Mouse (Mus musculus) gastrocnemius, adult 18-20 months (tissue): ENCODE data around the gene Nelfe. TPM values are rescaled to one million over a fixed set of nuclear protein-coding genes. Genes with fewer than 3 reads are reported as not detected.

Source experiments
- DNase-seq: peaks from one replicate; pipeline ENCODE4 v3.0.0; 2021; ENCODE audit warnings: low spot score
- total RNA-seq, 2 experiments: library from RNA; stranded (reverse); gene quantifications; 2 replicates each; pipeline ENCODE4 v1.2.3; 2021

Gene Nelfe
- total RNA-seq, 2 experiments from 2014 or later = 9.0 to 12.0 TPM

- DNase-seq = no peak
Measured at GRCm38 (mm10) chr17:34844884-34845283, 5.3 kb upstream of the Nelfe start.

- no peak for DNase-seq
Measured at GRCm38 (mm10) chr17:34847192-34847591, 3.0 kb upstream of the Nelfe start.

- no peak for DNase-seq
Measured at GRCm38 (mm10) chr17:34847615-34848014, 2.6 kb upstream of the Nelfe start.

GRCm38 (mm10) chr17:34850517-34851125, 430 bp downstream of the Nelfe start:
- no peak for DNase-seq

GRCm38 (mm10) chr17:34853511-34853910, 3.3 kb downstream of the Nelfe start:
- no peak for DNase-seq

GRCm38 (mm10) chr17:34854761-34855160, 4.6 kb downstream of the Nelfe start:
- DNase-seq = no peak

GRCm38 (mm10) chr17:34855825-34856224, 5.6 kb downstream of the Nelfe start:
- peak; percentile 32 for DNase-seq

- DNase-seq = no peak
Measured at GRCm38 (mm10) chr17:34858670-34859069, 8.5 kb downstream of the Nelfe start.

GRCm38 (mm10) chr17:34860514-34860913, 10.3 kb downstream of the Nelfe start:
- DNase-seq = no peak

GRCm38 (mm10) chr17:34861704-34862415, 11.7 kb downstream of the Nelfe start:
- peak; percentile 26 for DNase-seq

GRCm38 (mm10) chr17:34862416-34863081, 12.4 kb downstream of the Nelfe start, which contains the start of gene Cfb:
TSS of gene Cfb (minus strand) at chr17:34862518.
- DNase-seq = no peak

GRCm38 (mm10) chr17:34865981-34866380, 15.8 kb downstream of the Nelfe start:
- DNase-seq = no peak

GRCm38 (mm10) chr17:34874321-34874720, 24.1 kb downstream of the Nelfe start:
- DNase-seq = no peak

GRCm38 (mm10) chr17:34879336-34879879, 29.2 kb downstream of the Nelfe start, which contains the start of gene Zbtb12:
TSS of gene Zbtb12 (plus strand) at chr17:34879483.
- DNase-seq = no peak

GRCm38 (mm10) chr17:34881166-34881565, 31.0 kb downstream of the Nelfe start:
- no peak for DNase-seq

GRCm38 (mm10) chr17:34881683-34882310, 31.6 kb downstream of the Nelfe start, which contains the start of gene Gm20547:
TSS of gene Gm20547 (minus strand) at chr17:34882042.
- no peak for DNase-seq

- no peak for DNase-seq
Measured at GRCm38 (mm10) chr17:34883332-34883731, 33.1 kb downstream of the Nelfe start.

GRCm38 (mm10) chr17:34884704-34885103, 34.5 kb downstream of the Nelfe start:
- no peak for DNase-seq

GRCm38 (mm10) chr17:34885615-34886014, 35.4 kb downstream of the Nelfe start:
- DNase-seq = no peak

- DNase-seq = no peak
Measured at GRCm38 (mm10) chr17:34887942-34888341, 37.8 kb downstream of the Nelfe start.

- DNase-seq = no peak
Measured at GRCm38 (mm10) chr17:34890074-34890743, 40.0 kb downstream of the Nelfe start.
